ENCODE assay signal across 8 mouse cellular contexts in the genomic region with DNA sequence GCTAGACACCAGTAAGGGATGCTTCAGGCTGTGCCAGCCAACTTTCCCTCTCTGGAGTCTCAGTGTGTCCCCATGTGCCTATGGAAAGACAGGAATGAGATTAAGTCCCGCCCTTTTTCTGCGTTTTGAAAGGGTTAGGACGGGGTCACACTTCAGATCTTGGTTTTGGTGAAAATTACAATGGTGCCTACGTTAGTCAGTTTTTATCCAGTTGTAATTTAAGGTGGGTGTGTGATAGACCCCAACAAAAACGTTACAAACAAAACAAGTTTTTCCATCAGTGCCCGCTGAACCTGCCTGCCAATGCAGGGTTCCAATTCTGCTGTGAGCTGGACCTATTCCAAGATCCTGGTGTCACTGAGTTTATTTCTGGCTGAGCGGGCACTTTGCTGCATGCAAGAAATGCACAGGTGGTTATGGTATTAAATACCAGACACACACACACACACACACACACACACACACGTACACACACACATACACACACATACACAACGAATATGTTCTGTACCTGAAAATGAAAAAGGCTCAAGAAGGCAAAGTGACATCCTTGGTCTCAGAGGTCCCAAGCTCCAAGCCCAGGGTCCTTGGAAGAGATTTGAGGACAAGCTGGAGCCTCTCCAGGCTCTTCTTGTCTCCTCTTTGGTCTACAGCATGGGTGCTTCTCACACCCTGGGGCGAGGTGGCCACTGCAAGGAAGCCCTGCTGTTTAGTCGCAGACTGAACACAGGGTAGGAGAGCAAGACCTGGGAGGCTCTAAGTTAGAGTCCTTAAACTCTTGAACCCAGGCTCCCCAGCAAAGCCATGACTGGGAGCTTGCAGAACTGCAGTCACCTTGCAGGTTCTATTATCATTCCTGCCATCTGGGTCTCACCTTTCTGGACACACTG. TPM values are rescaled to one million over a fixed set of nuclear protein-coding genes. Genes with fewer than 3 reads are reported as not detected.
DNase-seq lines count a peak whose midpoint lies in the region; ATAC-seq and TF ChIP-seq lines count a peak whose summit lies in the region.

No protein-coding gene starts in this region.

- peak overlapping the region; percentile 98 for H3K4me3 ChIP-seq in embryonic facial prominence, embryonic 11.5 days (ENCODE audit: low read depth, low read length)
- H3K4me3 ChIP-seq in hindbrain, embryonic 13.5 days, result peak overlapping the region; percentile 99
- H3K4me3 ChIP-seq in liver, postnatal 0 days (ENCODE audit: low read depth, low read length), result peak overlapping the region; percentile 80

- no peaks in the 10 kb centered on the region; the same call in none of the 2 replicates for H3K36me3 ChIP-seq in embryonic facial prominence, embryonic 11.5 days (replicated peaks; ENCODE audit: control insufficient read depth, insufficient read depth, low read depth, low read length)
- peaks cover 5% of the 10 kb centered on the region; the same call in 1 of the 2 replicates for H3K36me3 ChIP-seq in hindbrain, embryonic 13.5 days
- 0 out of 2 replicates have a peak, but pooled peaks cover 4% of the 10 kb centered on the region for H3K36me3 ChIP-seq in liver, postnatal 0 days (replicated peaks; ENCODE audit: insufficient read depth, low read length)

- peaks cover 9% of the 10 kb centered on the region; the same call in 1 of the 2 replicates for H3K4me1 ChIP-seq in embryonic facial prominence, embryonic 11.5 days (ENCODE audit: control insufficient read depth, insufficient read depth, low read length)
- H3K4me1 ChIP-seq in hindbrain, embryonic 13.5 days (replicated peaks), result peaks cover 39% of the 10 kb centered on the region
- peaks cover 34% of the 10 kb centered on the region for H3K4me1 ChIP-seq in liver, postnatal 0 days (ENCODE audit: insufficient read depth)

- peak; percentile 60 for DNase-seq in retina, postnatal 1 day
- DNase-seq in retina, embryonic 14.5 days (ENCODE audit: low spot score), result no peak
- no peak for DNase-seq in embryonic facial prominence, embryonic 11.5 days (ENCODE audit: low spot score)
- no peak for DNase-seq in liver, postnatal 0 days
- DNase-seq in gastrocnemius, adult 8-10 months (ENCODE audit: low spot score in 2 of 2), result no peak
- no peak for DNase-seq in spleen, adult 18-20 months

- H3K9me3 ChIP-seq in embryonic facial prominence, embryonic 11.5 days (replicated peaks; ENCODE audit: control insufficient read depth, low read length), result no peaks in the 10 kb centered on the region
- H3K9me3 ChIP-seq in hindbrain, embryonic 13.5 days, result no peaks in the 10 kb centered on the region
- no peaks in the 10 kb centered on the region for H3K9me3 ChIP-seq in liver, postnatal 0 days (ENCODE audit: low read length)

- TF ChIP-seq CTCF in liver, postnatal 0 days (IDR thresholded peaks at IDR 0.05; ENCODE audit: low read depth), result no peak

- ATAC-seq in embryonic facial prominence, embryonic 11.5 days (replicated peaks; ENCODE audit: insufficient number of reproducible peaks, low FRiP score, low TSS enrichment, low read depth), result no peak
- ATAC-seq in hindbrain, embryonic 13.5 days (ENCODE audit: low FRiP score), result no peak
- no peak for ATAC-seq in liver, postnatal 0 days
- no peak for ATAC-seq in megakaryocyte-erythroid progenitor cell, adult 5-6 weeks (replicated peaks; ENCODE audit: low FRiP score, low TSS enrichment, poor library complexity, severe bottlenecking)

- 29% methylated on average over 11 of the region's 11 CpGs for WGBS in embryonic facial prominence, embryonic 11.5 days
- WGBS in hindbrain, embryonic 13.5 days, result 30% methylated on average over 11 of the region's 11 CpGs
- WGBS in liver, postnatal 0 days (ENCODE audit: insufficient replicate concordance), result 28% methylated on average over 11 of the region's 11 CpGs

- H3K27ac ChIP-seq in embryonic facial prominence, embryonic 11.5 days (replicated peaks; ENCODE audit: low read depth, low read length), result peak overlapping the region; percentile 85; the same call in 1 of the 2 replicates
- peak overlapping the region; percentile 97 for H3K27ac ChIP-seq in hindbrain, embryonic 13.5 days
- H3K27ac ChIP-seq in liver, postnatal 0 days (ENCODE audit: low read depth), result peak overlapping the region; percentile 93

- no peaks in the 10 kb centered on the region for H3K27me3 ChIP-seq in embryonic facial prominence, embryonic 11.5 days (ENCODE audit: control insufficient read depth, insufficient read depth, low read length)
- no peaks in the 10 kb centered on the region for H3K27me3 ChIP-seq in hindbrain, embryonic 13.5 days
- H3K27me3 ChIP-seq in liver, postnatal 0 days (ENCODE audit: insufficient read depth, low read length), result no peaks in the 10 kb centered on the region

- H3K9ac ChIP-seq in embryonic facial prominence, embryonic 11.5 days (replicated peaks; ENCODE audit: low read length), result peak overlapping the region; percentile 74
- H3K9ac ChIP-seq in hindbrain, embryonic 13.5 days, result peak overlapping the region; percentile 76
- H3K9ac ChIP-seq in liver, postnatal 0 days (replicated peaks), result peak overlapping the region; percentile 68

- H3K4me2 ChIP-seq in embryonic facial prominence, embryonic 11.5 days (ENCODE audit: low read depth, low read length), result peak overlapping the region; percentile 72
- peak overlapping the region; percentile 76 for H3K4me2 ChIP-seq in hindbrain, embryonic 13.5 days
- peak overlapping the region; percentile 90 for H3K4me2 ChIP-seq in liver, postnatal 0 days (ENCODE audit: low read depth, low read length)

- TF ChIP-seq EP300 in liver, postnatal 0 days (IDR thresholded peaks at IDR 0.05; ENCODE audit: low read depth), result no peak

RNA-seq across cellular contexts. Expression of gene Brd3, which starts 30.9 kb away (rescaled TPM):
- 192 and 207 TPM in 2 replicates for polyA plus RNA-seq in embryonic facial prominence, embryonic 11.5 days (2014; fragmentation: Nextera tagmentation; extraction: Ambion mirVana)
- polyA plus RNA-seq in hindbrain, embryonic 13.5 days (2015; fragmentation: Nextera tagmentation; extraction: Ambion mirVana), result 130 and 133 TPM in 2 replicates
- 26.2 and 29.7 TPM in 2 replicates for polyA plus RNA-seq in liver, postnatal 0 days (2015; fragmentation: Nextera tagmentation; extraction: Ambion mirVana)
- total RNA-seq in megakaryocyte-erythroid progenitor cell, adult 5-6 weeks (2014; fragmentation: Nextera tagmentation), result 57.9 and 68.7 TPM in 2 replicates
- total RNA-seq in megakaryocyte-erythroid progenitor cell, adult 5-6 weeks (2017), result 23.5 and 40.9 TPM in 2 replicates
- total RNA-seq in gastrocnemius, adult 8-10 months (2022), result 10 to 100 TPM; 19.4 to 29.0 (median 24.9) TPM

RNA-seq across cellular contexts. Expression of gene Brd3os, which starts 34.4 kb away (rescaled TPM):
- polyA plus RNA-seq in embryonic facial prominence, embryonic 11.5 days (2014; fragmentation: Nextera tagmentation; extraction: Ambion mirVana), result 12.9 and 13.0 TPM in 2 replicates
- polyA plus RNA-seq in hindbrain, embryonic 13.5 days (2015; fragmentation: Nextera tagmentation; extraction: Ambion mirVana), result 35.5 and 35.8 TPM in 2 replicates
- 0.25 and 0.35 TPM in 2 replicates for polyA plus RNA-seq in liver, postnatal 0 days (2015; fragmentation: Nextera tagmentation; extraction: Ambion mirVana)
- total RNA-seq in megakaryocyte-erythroid progenitor cell, adult 5-6 weeks (2014; fragmentation: Nextera tagmentation), result not detected in 2 replicates
- 0.52 TPM in 1 of 2 replicates, not detected in the other for total RNA-seq in megakaryocyte-erythroid progenitor cell, adult 5-6 weeks (2017)
- 1 to 10 TPM in 1 of 4 experiments, under 1 TPM in 3; 0.70 to 1.2 (median 0.82) TPM for total RNA-seq in gastrocnemius, adult 8-10 months (2022)

RNA-seq across cellular contexts. Expression of gene Wdr5, which starts 38.4 kb away (rescaled TPM):
- polyA plus RNA-seq in embryonic facial prominence, embryonic 11.5 days (2014; fragmentation: Nextera tagmentation; extraction: Ambion mirVana), result 65.5 and 74.4 TPM in 2 replicates
- polyA plus RNA-seq in hindbrain, embryonic 13.5 days (2015; fragmentation: Nextera tagmentation; extraction: Ambion mirVana), result 40.7 and 42.3 TPM in 2 replicates
- 14.6 and 16.6 TPM in 2 replicates for polyA plus RNA-seq in liver, postnatal 0 days (2015; fragmentation: Nextera tagmentation; extraction: Ambion mirVana)
- 70.9 and 89.0 TPM in 2 replicates for total RNA-seq in megakaryocyte-erythroid progenitor cell, adult 5-6 weeks (2014; fragmentation: Nextera tagmentation)
- total RNA-seq in megakaryocyte-erythroid progenitor cell, adult 5-6 weeks (2017), result 87.0 and 91.8 TPM in 2 replicates
- total RNA-seq in gastrocnemius, adult 8-10 months (2022), result 10 to 100 TPM; 15.4 to 19.7 (median 17.1) TPM

RNA-seq across cellular contexts. Expression of gene Vav2, which starts 49.7 kb away (rescaled TPM):
- polyA plus RNA-seq in embryonic facial prominence, embryonic 11.5 days (2014; fragmentation: Nextera tagmentation; extraction: Ambion mirVana), result 5.2 and 6.2 TPM in 2 replicates
- 13.4 and 15.1 TPM in 2 replicates for polyA plus RNA-seq in hindbrain, embryonic 13.5 days (2015; fragmentation: Nextera tagmentation; extraction: Ambion mirVana)
- 5.4 and 6.3 TPM in 2 replicates for polyA plus RNA-seq in liver, postnatal 0 days (2015; fragmentation: Nextera tagmentation; extraction: Ambion mirVana)
- total RNA-seq in megakaryocyte-erythroid progenitor cell, adult 5-6 weeks (2014; fragmentation: Nextera tagmentation), result 9.0 and 15.9 TPM in 2 replicates
- 5.0 and 7.5 TPM in 2 replicates for total RNA-seq in megakaryocyte-erythroid progenitor cell, adult 5-6 weeks (2017)
- total RNA-seq in gastrocnemius, adult 8-10 months (2022), result 1 to 10 TPM; 2.0 to 2.2 (median 2.0) TPM

Comparison
In these comparisons a context has a peak if more than half of its experiments do, and no peak if none do; other contexts are left out.
1. RNA of gene Brd3os, which starts 34.4 kb away (polyA plus RNA-seq): 35.5 to 35.8 TPM in hindbrain, embryonic 13.5 days and 12.9 to 13.0 TPM in embryonic facial prominence, embryonic 11.5 days; 0.25 to 0.35 TPM in liver, postnatal 0 days; every median in the first group is over 10 times any median in the second.
2. Peak in every context shown above with its lines, with median percentiles within 50 percentile points of each other: H3K27ac ChIP-seq, H3K4me2 ChIP-seq, H3K4me3 ChIP-seq and H3K9ac ChIP-seq.